ENCODE assay signal across 22 mouse cellular contexts in the genomic region with DNA sequence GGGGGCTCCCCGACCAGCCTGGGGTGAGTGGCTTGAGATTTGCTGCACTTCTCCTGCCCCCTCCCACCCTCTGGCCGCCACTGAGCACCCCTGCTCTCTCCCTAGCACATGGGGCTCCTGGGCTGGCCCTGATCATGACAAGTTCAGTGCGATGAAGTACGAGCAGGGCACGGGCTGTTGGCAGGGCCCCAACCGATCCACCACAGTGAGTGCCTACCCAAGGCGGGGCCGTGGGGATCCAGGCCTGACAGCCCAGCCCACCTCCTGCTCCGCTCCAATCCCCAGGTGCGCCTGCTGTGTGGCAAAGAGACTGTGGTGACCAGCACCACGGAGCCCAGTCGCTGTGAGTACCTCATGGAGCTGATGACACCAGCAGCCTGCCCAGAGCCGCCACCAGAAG. TPM values are rescaled to one million over a fixed set of nuclear protein-coding genes. Genes with fewer than 3 reads are reported as not detected.
DNase-seq lines count a peak whose midpoint lies in the region; ATAC-seq and TF ChIP-seq lines count a peak whose summit lies in the region.
"Had no signal": no experiment of that assay in that cellular context is flagged by ENCODE, and none has a peak within 500 bp of the region (broad histone marks: within the 10 kb centered on the region; RNA-seq: fewer than 3 reads in every experiment).

No protein-coding gene starts in this region.

- DNase-seq in cerebellum, adult 9-11 months: peak; percentile 47
- no peak for DNase-seq in cerebellum, adult 2 months
- no peak for DNase-seq in hindbrain, embryonic 11.5 days (ENCODE audit: low spot score)
- no peak for DNase-seq in hindbrain, embryonic 10.5 days (ENCODE audit: low spot score)
- DNase-seq in retina, embryonic 14.5 days (ENCODE audit: low spot score): no peak
- no peak for DNase-seq in embryonic facial prominence, embryonic 10.5 days (ENCODE audit: low spot score)
- DNase-seq: adrenal gland, postnatal 25 days; gastrocnemius, postnatal 36 days; kidney, adult 18-20 months; liver, embryonic 13.5 days; lung, embryonic 14.5 days; lung, postnatal 36 days; spleen, adult 18-20 months had no signal

- H3K4me1 ChIP-seq in cerebellum, adult 2 months (ENCODE audit: control insufficient read depth, insufficient read depth, low read length): peaks cover 31% of the 10 kb centered on the region
- 0 out of 2 replicates have a peak, but pooled peaks cover 2% of the 10 kb centered on the region for H3K4me1 ChIP-seq in hindbrain, embryonic 11.5 days (replicated peaks; ENCODE audit: control insufficient read depth, insufficient read depth, low read length)
- peaks cover 36% of the 10 kb centered on the region for H3K4me1 ChIP-seq in hindbrain, embryonic 10.5 days (replicated peaks)
- H3K4me1 ChIP-seq in E14TG2a.4 (replicated peaks; ENCODE audit: low read depth, low read length): peaks cover 89% of the 10 kb centered on the region
- H3K4me1 ChIP-seq in midbrain, embryonic 16.5 days (ENCODE audit: control insufficient read depth, insufficient read depth, low read length): no peaks in the 10 kb centered on the region
- H3K4me1 ChIP-seq in embryonic facial prominence, embryonic 10.5 days: peaks cover 10% of the 10 kb centered on the region
- H3K4me1 ChIP-seq: heart, embryonic 10.5 days; hindbrain, embryonic 15.5 days; limb, embryonic 13.5 days; liver, embryonic 13.5 days had no signal

- TF ChIP-seq CTCF in cerebellum, adult 2 months (IDR thresholded peaks at IDR 0.05; ENCODE audit: borderline replicate concordance, insufficient read depth, low read depth, low read length): no peak
- TF ChIP-seq CTCF in E14TG2a.4 (conservative IDR thresholded peaks at IDR 0.05; ENCODE audit: low read length): no peak

- no peak overlapping the region for H3K27ac ChIP-seq in cerebellum, adult 2 months (ENCODE audit: insufficient read depth, low read length)
- H3K27ac ChIP-seq in hindbrain, embryonic 11.5 days (ENCODE audit: low read depth, low read length): no peak overlapping the region
- no peak overlapping the region for H3K27ac ChIP-seq in hindbrain, embryonic 10.5 days
- no peak overlapping the region for H3K27ac ChIP-seq in midbrain, embryonic 16.5 days (ENCODE audit: low read length)
- no peak overlapping the region for H3K27ac ChIP-seq in embryonic facial prominence, embryonic 10.5 days (replicated peaks)
- H3K27ac ChIP-seq: heart, embryonic 10.5 days; hindbrain, embryonic 15.5 days; kidney, postnatal 0 days; limb, embryonic 13.5 days; liver, embryonic 13.5 days had no signal

- H3K9me3 ChIP-seq in hindbrain, embryonic 11.5 days (ENCODE audit: control insufficient read depth, low read length): no peaks in the 10 kb centered on the region
- no peaks in the 10 kb centered on the region for H3K9me3 ChIP-seq in hindbrain, embryonic 10.5 days
- H3K9me3 ChIP-seq in E14TG2a.4 (ENCODE audit: low read length): no peaks in the 10 kb centered on the region
- no peaks in the 10 kb centered on the region for H3K9me3 ChIP-seq in midbrain, embryonic 16.5 days (replicated peaks; ENCODE audit: control insufficient read depth, low read length, poor library complexity, severe bottlenecking)
- no peaks in the 10 kb centered on the region for H3K9me3 ChIP-seq in embryonic facial prominence, embryonic 10.5 days
- H3K9me3 ChIP-seq: G1E; heart, embryonic 10.5 days; hindbrain, embryonic 15.5 days; limb, embryonic 13.5 days; liver, embryonic 13.5 days had no signal

- H3K4me2 ChIP-seq in hindbrain, embryonic 11.5 days (replicated peaks; ENCODE audit: low read depth, low read length): no peak overlapping the region
- no peak overlapping the region for H3K4me2 ChIP-seq in midbrain, embryonic 16.5 days (ENCODE audit: low read length)
- H3K4me2 ChIP-seq: hindbrain, embryonic 15.5 days; limb, embryonic 13.5 days; liver, embryonic 13.5 days; lung, embryonic 14.5 days had no signal

- H3K9ac ChIP-seq in hindbrain, embryonic 11.5 days (ENCODE audit: low read depth, low read length): no peak overlapping the region
- H3K9ac ChIP-seq in midbrain, embryonic 16.5 days (ENCODE audit: low read depth, low read length): no peak overlapping the region
- H3K9ac ChIP-seq: hindbrain, embryonic 15.5 days; limb, embryonic 13.5 days; liver, embryonic 13.5 days; lung, embryonic 14.5 days had no signal

- H3K36me3 ChIP-seq in hindbrain, embryonic 11.5 days (ENCODE audit: control insufficient read depth, insufficient read depth, low read length): peaks cover 19% of the 10 kb centered on the region
- peaks cover 92% of the 10 kb centered on the region for H3K36me3 ChIP-seq in hindbrain, embryonic 10.5 days
- peaks cover 75% of the 10 kb centered on the region for H3K36me3 ChIP-seq in E14TG2a.4 (ENCODE audit: insufficient read depth, low read length)
- peaks cover 52% of the 10 kb centered on the region for H3K36me3 ChIP-seq in midbrain, embryonic 16.5 days (ENCODE audit: control insufficient read depth, insufficient read depth, low read length)
- H3K36me3 ChIP-seq in embryonic facial prominence, embryonic 10.5 days (replicated peaks): peaks cover 82% of the 10 kb centered on the region

- no peaks in the 10 kb centered on the region for H3K27me3 ChIP-seq in cerebellum, adult 2 months (ENCODE audit: control insufficient read depth, insufficient read depth, low read length)
- H3K27me3 ChIP-seq in hindbrain, embryonic 11.5 days (ENCODE audit: control insufficient read depth, insufficient read depth, low read length): no peaks in the 10 kb centered on the region
- no peaks in the 10 kb centered on the region for H3K27me3 ChIP-seq in hindbrain, embryonic 10.5 days (ENCODE audit: insufficient read depth, poor library complexity, severe bottlenecking)
- no peaks in the 10 kb centered on the region for H3K27me3 ChIP-seq in E14TG2a.4 (ENCODE audit: insufficient read depth, low read length)
- no peaks in the 10 kb centered on the region for H3K27me3 ChIP-seq in midbrain, embryonic 16.5 days (ENCODE audit: control insufficient read depth, insufficient read depth, low read depth, low read length)
- H3K27me3 ChIP-seq in embryonic facial prominence, embryonic 10.5 days (replicated peaks; ENCODE audit: low read depth, poor library complexity, severe bottlenecking): no peaks in the 10 kb centered on the region
- H3K27me3 ChIP-seq: hindbrain, embryonic 15.5 days; limb, embryonic 13.5 days; liver, embryonic 13.5 days had no signal

- 62% methylated on average over 13 of the region's 13 CpGs for whole genome bisulfite sequencing in cerebellum, adult 2 months
- 89% methylated on average over 13 of the region's 13 CpGs for WGBS in hindbrain, embryonic 11.5 days
- 93% methylated on average over 13 of the region's 13 CpGs for WGBS in hindbrain, embryonic 10.5 days
- WGBS in midbrain, embryonic 16.5 days: 87% methylated on average over 13 of the region's 13 CpGs
- whole genome bisulfite sequencing in embryonic facial prominence, embryonic 10.5 days: 92% methylated on average over 13 of the region's 13 CpGs

- ATAC-seq in hindbrain, embryonic 11.5 days (ENCODE audit: low FRiP score): peak; percentile 22; the same call in 1 of the 2 replicates
- ATAC-seq in midbrain, embryonic 16.5 days: peak; percentile 17; the same call in 1 of the 2 replicates
- ATAC-seq: CD4-positive, CD25-positive, alpha-beta regulatory T cell, adult 4 months had no signal

- no peak overlapping the region for H3K4me3 ChIP-seq in cerebellum, adult 2 months (replicated peaks; ENCODE audit: insufficient read depth, low read depth, low read length)
- H3K4me3 ChIP-seq in hindbrain, embryonic 11.5 days (ENCODE audit: low read depth, low read length): no peak overlapping the region
- H3K4me3 ChIP-seq in hindbrain, embryonic 10.5 days: no peak overlapping the region
- H3K4me3 ChIP-seq in E14TG2a.4 (replicated peaks; ENCODE audit: low read length): peak overlapping the region; percentile 49
- H3K4me3 ChIP-seq in midbrain, embryonic 16.5 days (ENCODE audit: low read depth, low read length): no peak overlapping the region
- H3K4me3 ChIP-seq in embryonic facial prominence, embryonic 10.5 days: no peak overlapping the region
- H3K4me3 ChIP-seq: heart, embryonic 10.5 days; hindbrain, embryonic 15.5 days; limb, embryonic 13.5 days; liver, embryonic 13.5 days had no signal

- TF ChIP-seq POLR2A in cerebellum, adult 2 months (IDR thresholded peaks at IDR 0.05; ENCODE audit: borderline replicate concordance, insufficient read depth, low read length): no peak

RNA-seq across cellular contexts. Expression of gene Prkcsh, which starts 10.1 kb away (rescaled TPM):
- 91.3 and 95.3 TPM in 2 replicates for polyA plus RNA-seq in cerebellum, adult 2 months (2012; rRNA removed)
- polyA plus RNA-seq in hindbrain, embryonic 11.5 days (2014; fragmentation: Nextera tagmentation; extraction: Ambion mirVana): 84.6 TPM in 2 replicates
- 115 and 120 TPM in 2 replicates for polyA plus RNA-seq in hindbrain, embryonic 10.5 days (2016; fragmentation: Nextera tagmentation; extraction: Ambion mirVana)
- 83.0 and 90.3 TPM in 2 replicates for polyA plus RNA-seq in midbrain, embryonic 16.5 days (2015; fragmentation: Nextera tagmentation; extraction: Ambion mirVana)
- 107 and 115 TPM in 2 replicates for polyA plus RNA-seq in embryonic facial prominence, embryonic 10.5 days (2016; fragmentation: Nextera tagmentation; extraction: Ambion mirVana)

RNA-seq across cellular contexts. Expression of gene Ccdc151, which starts 10.3 kb away (rescaled TPM):
- polyA plus RNA-seq in cerebellum, adult 2 months (2012; rRNA removed): 2.4 and 2.7 TPM in 2 replicates
- 5.5 and 5.7 TPM in 2 replicates for polyA plus RNA-seq in hindbrain, embryonic 11.5 days (2014; fragmentation: Nextera tagmentation; extraction: Ambion mirVana)
- polyA plus RNA-seq in hindbrain, embryonic 10.5 days (2016; fragmentation: Nextera tagmentation; extraction: Ambion mirVana): 5.1 and 6.7 TPM in 2 replicates
- polyA plus RNA-seq in midbrain, embryonic 16.5 days (2015; fragmentation: Nextera tagmentation; extraction: Ambion mirVana): 5.6 and 6.2 TPM in 2 replicates
- 3.8 and 4.0 TPM in 2 replicates for polyA plus RNA-seq in embryonic facial prominence, embryonic 10.5 days (2016; fragmentation: Nextera tagmentation; extraction: Ambion mirVana)
- polyA plus RNA-seq: CD4-positive, CD25-positive, alpha-beta regulatory T cell, adult 4 months; liver, embryonic 13.5 days had no signal

RNA-seq across cellular contexts. Expression of gene Rgl3, which starts 23.5 kb away (rescaled TPM):
- polyA plus RNA-seq in cerebellum, adult 2 months (2012; rRNA removed): 67.6 and 83.3 TPM in 2 replicates
- 2.0 and 2.1 TPM in 2 replicates for polyA plus RNA-seq in hindbrain, embryonic 11.5 days (2014; fragmentation: Nextera tagmentation; extraction: Ambion mirVana)
- polyA plus RNA-seq in hindbrain, embryonic 10.5 days (2016; fragmentation: Nextera tagmentation; extraction: Ambion mirVana): 3.7 and 5.7 TPM in 2 replicates
- 0.88 and 1.5 TPM in 2 replicates for polyA plus RNA-seq in midbrain, embryonic 16.5 days (2015; fragmentation: Nextera tagmentation; extraction: Ambion mirVana)
- polyA plus RNA-seq in embryonic facial prominence, embryonic 10.5 days (2016; fragmentation: Nextera tagmentation; extraction: Ambion mirVana): 4.0 and 5.6 TPM in 2 replicates
- polyA plus RNA-seq: CD4-positive, CD25-positive, alpha-beta regulatory T cell, adult 4 months; G1E had no signal

RNA-seq across cellular contexts. Expression of gene Elavl3, which starts 39.1 kb away (rescaled TPM):
- polyA plus RNA-seq in cerebellum, adult 2 months (2012; rRNA removed): 165 and 169 TPM in 2 replicates
- 72.9 and 85.2 TPM in 2 replicates for polyA plus RNA-seq in hindbrain, embryonic 11.5 days (2014; fragmentation: Nextera tagmentation; extraction: Ambion mirVana)
- polyA plus RNA-seq in hindbrain, embryonic 10.5 days (2016; fragmentation: Nextera tagmentation; extraction: Ambion mirVana): 22.7 and 57.1 TPM in 2 replicates
- 91.6 and 93.8 TPM in 2 replicates for polyA plus RNA-seq in midbrain, embryonic 16.5 days (2015; fragmentation: Nextera tagmentation; extraction: Ambion mirVana)
- polyA plus RNA-seq in embryonic facial prominence, embryonic 10.5 days (2016; fragmentation: Nextera tagmentation; extraction: Ambion mirVana): 8.2 and 10.1 TPM in 2 replicates
- polyA plus RNA-seq: heart, postnatal 0 days had no signal

RNA-seq across cellular contexts. Expression of gene Epor, which starts 49.4 kb away (rescaled TPM):
- 9.2 and 10.4 TPM in 2 replicates for polyA plus RNA-seq in cerebellum, adult 2 months (2012; rRNA removed)
- polyA plus RNA-seq in hindbrain, embryonic 11.5 days (2014; fragmentation: Nextera tagmentation; extraction: Ambion mirVana): 4.2 and 5.2 TPM in 2 replicates
- 9.3 and 9.6 TPM in 2 replicates for polyA plus RNA-seq in hindbrain, embryonic 10.5 days (2016; fragmentation: Nextera tagmentation; extraction: Ambion mirVana)
- polyA plus RNA-seq in midbrain, embryonic 16.5 days (2015; fragmentation: Nextera tagmentation; extraction: Ambion mirVana): 1.2 and 1.4 TPM in 2 replicates
- polyA plus RNA-seq in embryonic facial prominence, embryonic 10.5 days (2016; fragmentation: Nextera tagmentation; extraction: Ambion mirVana): 7.9 and 8.6 TPM in 2 replicates
- polyA plus RNA-seq: CD4-positive, CD25-positive, alpha-beta regulatory T cell, adult 4 months had no signal

Comparison
In these comparisons a context has a peak if more than half of its experiments do, and no peak if none do; other contexts are left out.
1. RNA of gene Rgl3, which starts 23.5 kb away (polyA plus RNA-seq): 67.6 to 83.3 TPM in cerebellum, adult 2 months; 4.0 to 5.6 TPM in embryonic facial prominence, embryonic 10.5 days, 3.7 to 5.7 TPM in hindbrain, embryonic 10.5 days, 2.0 to 2.1 TPM in hindbrain, embryonic 11.5 days and 0.88 to 1.5 TPM in midbrain, embryonic 16.5 days; every median in the first group is over 10 times any median in the second.